Mouse (Mus musculus): ENCODE data around the gene Ano6.
"Not testable (repeated sequence)": the region's sequence is repeated elsewhere in the genome, so short reads cannot be mapped to it uniquely, and the experiment has no call there.

Ano6 gene

GRCm38 (mm10) chr15:95827465-95827971 is 36.9 kb downstream of the Ano6 start:
- DNase-seq (ENCODE audit: low spot score in 2 of 2) = no peak

GRCm38 (mm10) chr15:95828018-95828646 is 37.5 kb downstream of the Ano6 start:
- DNase-seq (ENCODE audit: low spot score in 2 of 2) = not testable (repeated sequence)

GRCm38 (mm10) chr15:95828647-95829254 is 38.1 kb downstream of the Ano6 start:
- DNase-seq (ENCODE audit: low spot score in 2 of 2) = no peak

GRCm38 (mm10) chr15:95829553-95830205 is 39.0 kb downstream of the Ano6 start:
- no peak for DNase-seq (ENCODE audit: low spot score in 2 of 2)

- DNase-seq (ENCODE audit: low spot score in 2 of 2) = no peak
Observed at GRCm38 (mm10) chr15:95830206-95830560, 39.5 kb downstream of the Ano6 start.

DNA sequence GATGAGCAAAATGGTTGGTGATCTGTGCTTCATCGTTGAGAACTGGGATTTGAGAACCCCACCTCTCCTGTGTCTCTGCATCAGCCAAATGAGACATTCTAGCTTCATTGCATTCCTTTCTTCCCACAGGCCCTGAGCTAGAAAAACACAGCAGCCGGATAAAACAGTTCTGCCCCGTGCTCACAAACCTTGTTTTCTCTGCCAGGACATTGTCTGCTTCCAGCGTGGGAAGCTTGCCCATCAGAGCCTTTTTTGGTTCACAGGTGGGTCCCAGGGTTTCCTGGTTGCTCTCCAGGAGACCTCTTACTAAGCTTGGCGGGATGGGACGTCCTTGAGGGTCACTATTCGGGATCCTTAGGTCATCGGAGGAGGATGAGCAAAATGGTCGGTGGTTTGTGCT is 42.6 kb downstream of the Ano6 start:
- no peak for DNase-seq (ENCODE audit: low spot score in 2 of 2)

GRCm38 (mm10) chr15:95836077-95836476 is 45.4 kb downstream of the Ano6 start:
- no peak for DNase-seq (ENCODE audit: low spot score in 2 of 2)

GRCm38 (mm10) chr15:95836646-95837434 is 46.2 kb downstream of the Ano6 start:
- DNase-seq (ENCODE audit: low spot score in 2 of 2) = no peak

GRCm38 (mm10) chr15:95837570-95837969 is 46.9 kb downstream of the Ano6 start:
- no peak for DNase-seq (ENCODE audit: low spot score in 2 of 2)

DNA sequence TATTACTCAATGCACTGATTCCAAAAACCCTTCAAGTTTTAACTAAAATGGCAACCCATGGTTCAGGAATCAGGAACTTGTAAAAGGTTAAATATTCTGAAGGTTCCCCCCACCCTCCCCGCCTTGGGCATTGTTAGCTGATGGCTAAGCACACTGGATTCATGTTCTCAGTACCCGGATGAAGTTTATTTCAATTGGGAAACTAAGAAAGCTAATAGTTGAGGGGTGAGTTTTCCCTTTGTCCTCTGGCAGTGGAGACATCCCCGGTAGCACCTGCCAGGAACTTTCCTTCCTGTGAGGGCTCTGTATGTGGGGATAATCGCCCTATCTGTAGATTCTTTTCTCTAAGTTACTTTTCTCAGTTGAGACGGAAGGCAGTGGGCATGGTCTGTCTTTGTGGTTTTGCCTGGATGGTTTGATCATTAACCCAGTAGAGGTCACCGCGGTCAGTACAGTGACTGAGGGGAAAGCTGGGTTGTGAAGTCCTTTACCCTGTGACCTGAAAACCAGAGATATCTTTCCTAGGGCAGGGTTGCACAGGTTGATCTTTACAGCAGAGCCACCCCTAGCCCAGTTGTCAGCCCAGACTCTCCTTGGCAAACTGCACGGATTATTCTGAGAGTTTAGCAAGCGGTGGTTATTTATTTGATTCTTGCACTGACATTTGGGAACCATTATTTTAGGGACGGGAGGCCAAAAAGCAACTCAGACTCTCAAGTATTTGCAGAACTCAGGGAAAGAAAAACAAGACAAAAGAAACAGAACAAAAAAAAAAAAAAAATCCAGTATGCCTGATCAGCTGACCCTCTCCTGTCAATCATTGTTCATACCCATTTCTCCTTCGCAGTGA is 47.8 kb downstream of the Ano6 start:
- no peak for DNase-seq (ENCODE audit: low spot score in 2 of 2)

DNA sequence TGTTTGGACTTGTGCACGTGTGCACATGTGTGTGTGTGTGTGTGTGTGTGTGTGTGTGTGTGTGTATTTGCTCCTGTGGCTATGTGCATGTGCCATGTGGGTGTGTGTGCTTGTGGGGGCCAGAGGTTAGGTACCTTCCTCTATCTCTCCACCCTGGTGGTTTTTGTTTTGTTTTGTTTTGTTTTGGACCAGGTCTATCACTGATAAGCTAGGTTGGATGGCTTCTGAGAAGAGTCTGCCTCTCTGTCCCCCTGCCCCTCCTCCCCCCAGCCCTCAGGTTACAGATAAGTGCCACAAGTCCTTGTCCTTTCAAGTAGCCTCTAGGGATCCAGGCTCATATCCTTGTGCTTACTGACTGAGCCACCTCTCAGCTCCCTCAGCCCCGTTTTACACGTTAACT is 49.1 kb downstream of the Ano6 start:
- no peak for DNase-seq (ENCODE audit: low spot score in 2 of 2)

- DNase-seq (ENCODE audit: low spot score in 2 of 2) = no peak
Observed at GRCm38 (mm10) chr15:95843183-95843949, 52.7 kb downstream of the Ano6 start.

DNA sequence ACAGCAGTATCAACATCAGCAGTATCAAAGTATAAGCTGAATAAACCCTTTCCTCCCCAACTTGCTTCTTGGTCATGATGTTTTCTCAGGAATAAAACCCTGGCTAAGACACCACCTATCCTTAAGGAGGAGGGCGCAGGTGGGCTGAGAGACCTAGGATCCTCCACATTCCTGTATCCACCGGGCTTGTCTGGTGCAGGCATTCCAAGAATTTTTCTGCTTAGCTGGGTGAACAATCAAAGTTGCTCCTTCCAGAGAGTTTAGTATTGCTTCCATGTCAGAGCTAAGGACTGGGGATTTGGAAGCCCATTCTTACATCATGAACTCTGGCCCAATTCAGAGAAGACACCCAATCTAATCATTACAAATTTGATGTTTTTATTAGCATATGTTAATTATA is 53.8 kb downstream of the Ano6 start:
- DNase-seq (ENCODE audit: low spot score in 2 of 2) = no peak

- DNase-seq (ENCODE audit: low spot score in 2 of 2) = no peak
Observed at GRCm38 (mm10) chr15:95846102-95846501, 55.5 kb downstream of the Ano6 start.

DNA sequence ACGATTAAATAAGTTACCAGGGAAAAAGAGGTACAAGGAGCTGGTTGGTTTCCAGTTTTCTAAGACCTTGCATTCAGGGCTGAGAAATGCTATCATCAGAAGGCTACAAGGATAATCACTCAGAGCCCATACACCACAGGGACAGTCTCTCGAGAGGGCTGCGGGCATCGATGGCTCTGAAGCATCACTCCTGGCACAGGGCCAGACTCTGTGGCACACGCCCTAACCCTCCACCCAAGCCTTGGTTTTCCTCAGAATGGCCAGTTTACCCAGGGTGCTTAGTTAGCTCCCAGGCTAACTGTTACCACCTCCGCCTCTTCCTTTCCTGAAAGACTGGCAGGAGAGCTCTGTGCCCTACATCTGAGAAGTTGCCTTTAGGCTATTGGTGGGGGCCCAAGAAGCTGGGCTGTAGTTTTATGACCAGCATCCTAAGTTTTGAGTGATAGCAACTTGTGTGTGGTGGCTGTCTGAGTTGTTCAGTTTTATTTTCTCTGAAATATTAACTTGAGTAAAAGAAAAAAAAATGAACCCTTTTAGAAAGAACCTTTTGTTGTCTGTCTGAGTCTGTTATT is 57.9 kb downstream of the Ano6 start:
- no peak for DNase-seq (ENCODE audit: low spot score in 2 of 2)

DNA sequence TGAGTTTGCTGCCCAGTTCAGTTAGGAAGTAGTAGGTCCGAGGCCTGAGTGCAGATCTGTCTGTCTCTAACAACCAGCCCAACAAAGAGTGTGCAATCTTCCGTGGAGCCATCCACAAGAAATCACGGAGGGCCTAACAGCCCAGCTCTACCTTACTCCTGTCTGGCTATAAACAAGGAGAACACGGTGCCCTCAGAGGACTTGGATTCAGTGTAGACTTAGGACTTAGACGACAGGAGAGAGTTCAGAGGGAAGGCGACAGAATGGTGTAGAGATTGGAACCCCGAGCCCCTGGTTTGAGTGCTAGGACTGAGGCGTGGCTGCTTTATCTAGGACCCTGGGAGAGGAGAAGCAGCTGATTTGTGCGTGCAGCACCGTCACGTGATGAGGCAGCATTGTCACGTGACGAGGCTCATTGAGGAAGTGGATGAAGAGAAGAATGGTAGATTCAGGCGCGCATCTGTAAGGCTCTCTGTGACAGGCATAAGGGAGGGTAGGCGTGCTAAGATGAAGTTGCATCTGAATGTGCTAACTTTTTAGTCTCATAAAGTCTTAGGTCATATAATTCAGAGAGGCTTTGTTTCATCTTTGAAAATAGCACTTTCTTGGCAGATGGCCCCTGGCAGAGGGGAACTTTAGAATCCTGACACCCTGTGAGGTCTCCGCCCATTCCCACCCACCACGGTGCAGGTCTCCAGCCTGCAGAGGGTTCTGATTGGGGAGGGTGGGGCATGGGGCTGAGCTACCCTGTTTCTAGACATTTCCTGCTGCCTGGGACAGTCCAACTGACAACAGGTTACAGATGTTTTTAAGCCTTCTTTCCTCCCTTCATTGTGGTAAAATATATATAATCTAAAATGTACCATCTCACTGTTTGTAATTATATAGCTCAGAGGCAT is 59.1 kb downstream of the Ano6 start:
- no peak for DNase-seq (ENCODE audit: low spot score in 2 of 2)

GRCm38 (mm10) chr15:95850546-95850945 is 59.9 kb downstream of the Ano6 start:
- DNase-seq (ENCODE audit: low spot score in 2 of 2) = no peak

DNA sequence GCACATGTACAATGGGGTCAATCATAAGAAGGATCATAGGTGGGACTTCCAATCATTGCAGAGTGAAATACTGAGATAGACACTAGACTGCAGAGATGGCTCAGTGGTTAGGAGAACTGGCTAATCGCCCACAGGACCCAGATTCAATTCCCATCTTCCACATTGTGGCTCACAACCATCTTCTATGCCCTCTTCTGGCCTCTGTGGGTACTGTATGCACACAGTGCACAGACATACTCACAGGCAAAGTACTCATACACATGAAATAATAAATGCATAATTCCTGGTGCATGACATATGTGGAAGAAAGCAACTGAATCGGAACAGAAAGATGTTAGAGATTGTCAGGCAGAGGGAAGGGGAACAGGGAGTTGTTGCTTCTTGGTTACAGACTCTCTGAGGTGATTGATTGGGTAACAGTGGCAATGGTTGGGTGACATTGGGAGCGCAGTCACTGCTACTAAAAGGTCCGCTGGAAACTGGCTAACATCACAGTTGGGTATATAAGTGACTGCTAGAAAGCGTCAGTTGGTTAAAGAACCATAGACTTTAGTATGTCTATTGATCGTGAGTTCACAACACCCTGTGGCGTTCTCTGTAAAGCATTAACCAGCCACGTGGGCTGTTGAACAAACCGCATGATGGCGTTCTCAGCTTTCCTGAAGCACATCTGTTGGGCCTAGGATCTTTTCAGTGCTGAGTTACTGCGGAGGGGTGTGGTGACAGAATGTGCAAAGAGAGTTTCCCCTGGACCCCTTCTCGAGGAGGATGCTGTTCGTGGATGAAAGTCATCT is 64.6 kb downstream of the Ano6 start:
- DNase-seq (ENCODE audit: low spot score in 2 of 2) = no peak
